In genomic region chr5:136905630-136906029, GRCm38 (mm10) we compare ENCODE assay signal across 9 mouse cellular contexts. TPM values are rescaled to one million over a fixed set of nuclear protein-coding genes. Genes with fewer than 3 reads are reported as not detected.
A peak's percentile ranks its signal among the peaks of the same experiment; 100 is the strongest.
DNase-seq lines count a peak whose midpoint lies in the region; ATAC-seq and TF ChIP-seq lines count a peak whose summit lies in the region.
"Had no signal": no experiment of that assay in that cellular context is flagged by ENCODE, and none has a peak within 500 bp of the region (broad histone marks: within the 10 kb centered on the region; RNA-seq: fewer than 3 reads in every experiment).

No protein-coding gene starts in this region.

- H3K27ac ChIP-seq in heart, embryonic 10.5 days, result no peak overlapping the region
- H3K27ac ChIP-seq in midbrain, embryonic 11.5 days (ENCODE audit: low read depth, low read length), result no peak overlapping the region
- H3K27ac ChIP-seq in midbrain, embryonic 14.5 days (replicated peaks; ENCODE audit: low read depth, low read length), result no peak overlapping the region
- no peak overlapping the region for H3K27ac ChIP-seq in cortical plate, adult 2 months (ENCODE audit: insufficient read depth, low read length)
- H3K27ac ChIP-seq: embryonic facial prominence, embryonic 15.5 days had no signal

- H3K9me3 ChIP-seq in heart, embryonic 10.5 days, result no peaks in the 10 kb centered on the region
- no peaks in the 10 kb centered on the region for H3K9me3 ChIP-seq in midbrain, embryonic 11.5 days (ENCODE audit: control insufficient read depth, low read length)
- no peaks in the 10 kb centered on the region for H3K9me3 ChIP-seq in midbrain, embryonic 14.5 days (ENCODE audit: control insufficient read depth, low read length)
- H3K9me3 ChIP-seq: embryonic facial prominence, embryonic 15.5 days had no signal

- no peak overlapping the region for H3K4me3 ChIP-seq in heart, embryonic 10.5 days
- no peak overlapping the region for H3K4me3 ChIP-seq in midbrain, embryonic 11.5 days (ENCODE audit: low read depth, low read length)
- no peak overlapping the region for H3K4me3 ChIP-seq in midbrain, embryonic 14.5 days (replicated peaks; ENCODE audit: low read depth, low read length)
- H3K4me3 ChIP-seq in cortical plate, adult 2 months (ENCODE audit: insufficient read depth, low read length), result no peak overlapping the region
- H3K4me3 ChIP-seq: embryonic facial prominence, embryonic 15.5 days had no signal

- TF ChIP-seq CTCF in cortical plate, adult 2 months (IDR thresholded peaks at IDR 0.05; ENCODE audit: extremely low read depth, insufficient read depth, low read length), result peak; percentile 22; the same call in 1 of the 2 replicates

- no peaks in the 10 kb centered on the region for H3K36me3 ChIP-seq in heart, embryonic 10.5 days
- H3K36me3 ChIP-seq in midbrain, embryonic 11.5 days (ENCODE audit: control insufficient read depth, insufficient read depth, low read length), result no peaks in the 10 kb centered on the region
- H3K36me3 ChIP-seq in midbrain, embryonic 14.5 days (ENCODE audit: control insufficient read depth, insufficient read depth, low read length), result no peaks in the 10 kb centered on the region

- H3K27me3 ChIP-seq in heart, embryonic 10.5 days (ENCODE audit: insufficient read depth, poor library complexity, severe bottlenecking), result no peaks in the 10 kb centered on the region
- no peaks in the 10 kb centered on the region for H3K27me3 ChIP-seq in midbrain, embryonic 11.5 days (ENCODE audit: control insufficient read depth, insufficient read depth, low read length)
- H3K27me3 ChIP-seq in midbrain, embryonic 14.5 days (ENCODE audit: control insufficient read depth, insufficient read depth, low read length), result no peaks in the 10 kb centered on the region
- H3K27me3 ChIP-seq: embryonic facial prominence, embryonic 15.5 days had no signal

- H3K9ac ChIP-seq in midbrain, embryonic 11.5 days (ENCODE audit: low read length), result no peak overlapping the region
- no peak overlapping the region for H3K9ac ChIP-seq in midbrain, embryonic 14.5 days (replicated peaks; ENCODE audit: low read length)
- H3K9ac ChIP-seq: embryonic facial prominence, embryonic 15.5 days had no signal

- peaks cover 12% of the 10 kb centered on the region; the same call in 1 of the 2 replicates for H3K4me1 ChIP-seq in heart, embryonic 10.5 days
- peaks cover 7% of the 10 kb centered on the region for H3K4me1 ChIP-seq in midbrain, embryonic 11.5 days (ENCODE audit: control insufficient read depth, insufficient read depth, low read length)
- H3K4me1 ChIP-seq in midbrain, embryonic 14.5 days (ENCODE audit: control insufficient read depth, insufficient read depth, low read length), result peaks cover 4% of the 10 kb centered on the region; the same call in 1 of the 2 replicates
- H3K4me1 ChIP-seq in cortical plate, adult 2 months (ENCODE audit: control insufficient read depth, insufficient read depth, low read length), result peaks cover 3% of the 10 kb centered on the region; the same call in 1 of the 2 replicates

- intact Hi-C loops in heart, postnatal 10 days (cut with DNase I), result no loop called here

- no peak for ATAC-seq in midbrain, embryonic 11.5 days (ENCODE audit: low FRiP score)
- no peak for ATAC-seq in midbrain, embryonic 14.5 days (ENCODE audit: low FRiP score, low TSS enrichment)

- 45% methylated on average over 7 of the region's 7 CpGs for WGBS in heart, embryonic 10.5 days
- WGBS in midbrain, embryonic 11.5 days, result 50% methylated on average over 7 of the region's 7 CpGs
- 51% methylated on average over 7 of the region's 7 CpGs for WGBS in midbrain, embryonic 14.5 days

- H3K4me2 ChIP-seq in midbrain, embryonic 11.5 days, result no peak overlapping the region
- no peak overlapping the region for H3K4me2 ChIP-seq in midbrain, embryonic 14.5 days (ENCODE audit: low read length)
- H3K4me2 ChIP-seq: embryonic facial prominence, embryonic 15.5 days had no signal

- DNase-seq in heart, postnatal 10 days, result peak; percentile 12 to 34
- no peak for DNase-seq in heart, embryonic 10.5 days (ENCODE audit: low spot score)
- DNase-seq in midbrain, embryonic 11.5 days (ENCODE audit: low spot score, missing footprints), result peak; percentile 79
- DNase-seq in midbrain, embryonic 14.5 days, result no peak
- peak; percentile 56 for DNase-seq in thymus, postnatal 14 days
- DNase-seq in left cerebral cortex, adult 18-20 months (ENCODE audit: low spot score in 2 of 2), result no peak
- DNase-seq in frontal cortex, postnatal 25 days (ENCODE audit: low spot score in 2 of 2), result no peak

- TF ChIP-seq POLR2A in cortical plate, adult 2 months (IDR thresholded peaks at IDR 0.05; ENCODE audit: extremely low read depth, insufficient read depth, low read length), result no peak

RNA-seq across cellular contexts. Expression of gene Ift22, which starts 2.3 kb away (rescaled TPM):
- 10 to 100 TPM; 14.4 to 17.2 TPM for total RNA-seq in heart, postnatal 10 days (2021)
- 42.4 and 54.5 TPM in 2 replicates for polyA plus RNA-seq in heart, embryonic 10.5 days (2016; fragmentation: Nextera tagmentation; extraction: Ambion mirVana)
- 111 and 114 TPM in 2 replicates for polyA plus RNA-seq in midbrain, embryonic 11.5 days (2014; fragmentation: Nextera tagmentation; extraction: Ambion mirVana)
- polyA plus RNA-seq in midbrain, embryonic 14.5 days (2014; fragmentation: Nextera tagmentation; extraction: Ambion mirVana), result 133 and 143 TPM in 2 replicates
- polyA plus RNA-seq in cortical plate, adult 2 months (2012; rRNA removed), result 79.9 and 82.6 TPM in 2 replicates
- total RNA-seq in left cerebral cortex, adult 18-20 months (2021), result 10 to 100 TPM; 97.1 to 99.0 TPM

RNA-seq across cellular contexts. Expression of gene Col26a1, which starts 22.6 kb away (rescaled TPM):
- total RNA-seq in heart, postnatal 10 days (2021), result 10 to 100 TPM in 1 of 2 experiments, 1 to 10 TPM in 1; 9.7 to 12.7 TPM
- polyA plus RNA-seq in heart, embryonic 10.5 days (2016; fragmentation: Nextera tagmentation; extraction: Ambion mirVana), result 29.8 and 50.3 TPM in 2 replicates
- polyA plus RNA-seq in midbrain, embryonic 11.5 days (2014; fragmentation: Nextera tagmentation; extraction: Ambion mirVana), result 18.8 and 21.9 TPM in 2 replicates
- 8.3 and 16.2 TPM in 2 replicates for polyA plus RNA-seq in midbrain, embryonic 14.5 days (2014; fragmentation: Nextera tagmentation; extraction: Ambion mirVana)
- polyA plus RNA-seq in cortical plate, adult 2 months (2012; rRNA removed), result 22.7 and 29.9 TPM in 2 replicates
- 1 to 10 TPM; 7.3 to 8.8 TPM for total RNA-seq in left cerebral cortex, adult 18-20 months (2021)

RNA-seq across cellular contexts. Expression of gene Fis1, which starts 47.4 kb away (rescaled TPM):
- total RNA-seq in heart, postnatal 10 days (2021), result 100 to 1,000 TPM; 180 to 184 TPM
- polyA plus RNA-seq in heart, embryonic 10.5 days (2016; fragmentation: Nextera tagmentation; extraction: Ambion mirVana), result 265 and 272 TPM in 2 replicates
- polyA plus RNA-seq in midbrain, embryonic 11.5 days (2014; fragmentation: Nextera tagmentation; extraction: Ambion mirVana), result 320 and 332 TPM in 2 replicates
- polyA plus RNA-seq in midbrain, embryonic 14.5 days (2014; fragmentation: Nextera tagmentation; extraction: Ambion mirVana), result 440 and 487 TPM in 2 replicates
- polyA plus RNA-seq in cortical plate, adult 2 months (2012; rRNA removed), result 416 and 433 TPM in 2 replicates
- total RNA-seq in left cerebral cortex, adult 18-20 months (2021), result 100 to 1,000 TPM; 281 to 287 TPM

Comparison
In these comparisons a context has a peak if more than half of its experiments do, and no peak if none do; other contexts are left out.
1. DNase-seq: peak in heart, postnatal 10 days (2 of 2), midbrain, embryonic 11.5 days (single experiment) and thymus, postnatal 14 days (single experiment); none in heart, embryonic 10.5 days (single experiment), midbrain, embryonic 14.5 days (single experiment), left cerebral cortex, adult 18-20 months (0 of 2) and frontal cortex, postnatal 25 days (0 of 2).